Mouse (Mus musculus): ENCODE data around the gene Mthfs. TPM values are rescaled to one million over a fixed set of nuclear protein-coding genes. Genes with fewer than 3 reads are reported as not detected.
"Not testable (repeated sequence)": the region's sequence is repeated elsewhere in the genome, so short reads cannot be mapped to it uniquely, and the experiment has no call there.

Gene Mthfs
- total RNA-seq, 4 experiments from 2014 or later = 35.1 to 45.4 (median 42.6) TPM

GRCm38 (mm10) chr9:89240516-89241019 is 30.1 kb downstream of the Mthfs start:
- DNase-seq (ENCODE audit: low spot score in 2 of 2) = not testable (repeated sequence)

- no peak for DNase-seq (ENCODE audit: low spot score in 2 of 2)
These were observed 42.9 kb downstream of the Mthfs start for GRCm38 (mm10) chr9:89253400-89253799.

- no peak for DNase-seq (ENCODE audit: low spot score in 2 of 2)
These were observed 46.3 kb downstream of the Mthfs start for GRCm38 (mm10) chr9:89256556-89257335.

GRCm38 (mm10) chr9:89263968-89264367 is 53.5 kb downstream of the Mthfs start:
- DNase-seq (ENCODE audit: low spot score in 2 of 2) = no peak

- no peak for DNase-seq (ENCODE audit: low spot score in 2 of 2)
These were observed 54.1 kb downstream of the Mthfs start for GRCm38 (mm10) chr9:89264571-89264970.

GRCm38 (mm10) chr9:89267093-89267492 is 56.6 kb downstream of the Mthfs start:
- no peak for DNase-seq (ENCODE audit: low spot score in 2 of 2)

- no peak for DNase-seq (ENCODE audit: low spot score in 2 of 2)
These were observed 57.1 kb downstream of the Mthfs start for GRCm38 (mm10) chr9:89267572-89267971.

GRCm38 (mm10) chr9:89270376-89270775 is 59.9 kb downstream of the Mthfs start:
- no peak for DNase-seq (ENCODE audit: low spot score in 2 of 2)

GRCm38 (mm10) chr9:89273766-89274165 is 63.3 kb downstream of the Mthfs start:
- DNase-seq (ENCODE audit: low spot score in 2 of 2) = no peak

GRCm38 (mm10) chr9:89278207-89278606 is 67.7 kb downstream of the Mthfs start:
- no peak for DNase-seq (ENCODE audit: low spot score in 2 of 2)

GRCm38 (mm10) chr9:89282374-89283068 is 72.0 kb downstream of the Mthfs start:
- no peak for DNase-seq (ENCODE audit: low spot score in 2 of 2)

- no peak for DNase-seq (ENCODE audit: low spot score in 2 of 2)
These were observed 77.6 kb downstream of the Mthfs start for GRCm38 (mm10) chr9:89288037-89288436.

- no peak for DNase-seq (ENCODE audit: low spot score in 2 of 2)
These were observed 82.9 kb downstream of the Mthfs start for GRCm38 (mm10) chr9:89293364-89293763.

GRCm38 (mm10) chr9:89294121-89294520 is 83.6 kb downstream of the Mthfs start:
- no peak for DNase-seq (ENCODE audit: low spot score in 2 of 2)

- no peak for DNase-seq (ENCODE audit: low spot score in 2 of 2)
These were observed 95.2 kb downstream of the Mthfs start for GRCm38 (mm10) chr9:89305637-89306036.

GRCm38 (mm10) chr9:89308357-89309194 is 98.1 kb downstream of the Mthfs start:
- DNase-seq (ENCODE audit: low spot score in 2 of 2) = no peak

- DNase-seq (ENCODE audit: low spot score in 2 of 2) = no peak
These were observed 98.7 kb downstream of the Mthfs start for GRCm38 (mm10) chr9:89309195-89309535.

- DNase-seq (ENCODE audit: low spot score in 2 of 2) = no peak
These were observed 101.2 kb downstream of the Mthfs start for GRCm38 (mm10) chr9:89311649-89312048.

GRCm38 (mm10) chr9:89373731-89374130 is 163.3 kb downstream of the Mthfs start:
- DNase-seq (ENCODE audit: low spot score in 2 of 2) = no peak

GRCm38 (mm10) chr9:89374650-89375049 is 164.2 kb downstream of the Mthfs start:
- no peak for DNase-seq (ENCODE audit: low spot score in 2 of 2)

GRCm38 (mm10) chr9:89403031-89403430 is 192.6 kb downstream of the Mthfs start:
- no peak for DNase-seq (ENCODE audit: low spot score in 2 of 2)
